Mouse (Mus musculus): ENCODE results near the gene 1600014C10Rik.

1600014C10Rik gene

GRCm38 (mm10) chr7:38217417-38218171 lies 34.6 kb downstream of the 1600014C10Rik start:
- DNase-seq: peak; percentile 12

- no peak for DNase-seq
Measured at GRCm38 (mm10) chr7:38218631-38219367, 35.8 kb downstream of the 1600014C10Rik start.

DNA sequence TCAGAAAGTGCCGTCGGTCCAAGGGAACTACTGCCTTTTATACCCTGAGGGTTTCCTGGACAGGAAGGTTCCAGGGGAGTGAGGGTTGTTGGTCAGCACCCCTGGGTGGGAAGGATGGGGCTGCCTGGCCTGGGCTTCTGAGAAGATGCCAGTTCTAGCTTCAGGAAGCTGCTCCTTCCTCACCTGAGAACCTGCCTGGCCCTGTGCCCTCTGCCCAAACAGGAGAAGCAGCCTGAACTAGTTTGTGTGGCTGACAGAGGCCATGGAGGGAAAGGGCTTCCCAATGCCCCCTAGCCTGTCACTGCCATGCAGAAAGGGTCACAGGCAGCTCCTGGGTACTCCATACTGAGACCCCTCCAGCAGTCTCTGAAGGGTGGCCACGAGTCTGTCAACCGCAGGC lies 36.5 kb downstream of the 1600014C10Rik start:
- no peak for DNase-seq

DNA sequence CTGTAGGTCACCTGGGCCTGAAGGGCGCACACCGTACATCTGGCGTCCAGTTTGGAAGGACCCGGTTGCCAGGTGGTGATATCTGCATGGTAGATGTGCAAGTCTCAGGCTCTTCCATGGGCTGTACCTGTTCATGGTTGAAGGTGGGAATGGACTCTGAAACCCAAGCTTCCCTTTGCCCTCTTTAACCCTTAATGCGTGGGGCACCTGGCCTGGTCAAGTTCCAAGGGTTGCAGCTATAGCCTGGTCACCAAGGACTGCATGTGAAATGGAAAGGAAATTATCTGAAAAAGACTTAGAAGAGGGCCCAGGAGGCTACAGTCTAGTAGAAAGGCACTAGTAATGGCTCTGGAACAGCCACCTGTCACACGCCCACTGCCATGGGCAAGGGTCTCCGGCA lies 37.8 kb downstream of the 1600014C10Rik start:
- no peak for DNase-seq

- no peak for DNase-seq
Measured at GRCm38 (mm10) chr7:38224577-38225369, 41.8 kb downstream of the 1600014C10Rik start.

GRCm38 (mm10) chr7:38226226-38226625 lies 43.2 kb downstream of the 1600014C10Rik start:
- no peak for DNase-seq

GRCm38 (mm10) chr7:38227181-38227899 lies 44.3 kb downstream of the 1600014C10Rik start:
- DNase-seq: peak; percentile 31

- peak; percentile 73 for DNase-seq
Measured at GRCm38 (mm10) chr7:38227900-38228298, 44.9 kb downstream of the 1600014C10Rik start, which contains the start of gene Plekhf1. TSS of gene Plekhf1 (minus strand) at chr7:38228016.

DNA sequence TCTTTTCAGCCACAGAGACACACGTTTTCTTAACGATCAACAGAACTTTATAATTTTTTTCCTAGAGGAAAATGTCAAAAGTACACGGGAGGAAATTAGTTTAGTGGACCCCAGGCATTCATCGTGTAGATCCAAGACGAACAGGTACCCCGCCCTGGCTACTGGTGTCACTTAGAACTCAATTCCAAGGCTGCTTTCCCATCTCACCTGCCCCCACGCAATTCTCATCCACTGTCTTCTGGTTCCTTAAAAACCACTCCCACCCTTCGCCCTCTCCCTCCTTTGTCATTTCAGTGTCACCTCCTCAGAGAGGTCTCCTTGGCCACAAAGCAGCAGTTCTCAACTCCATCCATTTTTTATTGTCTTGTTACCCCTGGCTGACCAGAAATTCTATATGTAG lies 45.3 kb downstream of the 1600014C10Rik start:
- DNase-seq: no peak

DNA sequence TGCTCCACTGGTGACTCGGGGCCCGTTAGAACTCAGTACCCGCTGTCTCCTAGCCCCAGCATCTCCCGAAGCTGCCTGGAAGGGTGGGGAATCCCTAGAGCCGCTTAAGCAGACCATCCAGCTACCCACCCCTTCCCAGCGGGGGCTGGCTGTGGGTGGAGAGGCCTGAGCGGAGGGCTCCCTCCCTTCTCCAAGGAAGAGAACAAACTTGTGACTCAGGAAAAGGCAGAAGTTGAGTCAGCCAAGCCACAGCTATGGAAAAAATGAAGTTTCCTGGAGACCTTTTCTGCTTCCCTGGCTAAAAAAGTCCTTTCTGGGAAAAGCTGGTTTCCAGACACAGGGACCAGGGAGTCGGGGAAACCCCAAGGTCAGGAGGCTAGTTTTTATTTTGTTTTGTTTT lies 47.3 kb downstream of the 1600014C10Rik start:
- no peak for DNase-seq

- no peak for DNase-seq
Measured at GRCm38 (mm10) chr7:38236400-38237105, 53.5 kb downstream of the 1600014C10Rik start.

DNA sequence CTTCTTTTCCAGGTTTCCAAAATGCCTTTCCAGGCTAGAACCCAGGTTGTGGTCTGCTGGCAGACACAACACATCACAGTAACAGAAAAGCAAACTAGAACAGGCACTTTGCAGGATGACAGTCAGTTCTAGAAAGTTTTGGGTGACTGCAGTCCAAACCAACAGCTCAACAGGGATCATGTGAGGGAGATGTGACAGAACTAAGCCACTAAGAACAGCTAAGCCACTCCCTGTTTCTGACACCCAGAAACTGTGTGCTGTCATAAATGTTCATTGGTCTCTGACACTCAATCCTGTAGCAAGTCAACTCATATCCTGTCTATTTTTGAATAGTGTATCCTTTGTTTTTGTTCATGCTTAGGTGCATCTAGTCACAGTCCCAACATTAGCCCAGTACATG lies 54.1 kb downstream of the 1600014C10Rik start:
- no peak for DNase-seq

DNA sequence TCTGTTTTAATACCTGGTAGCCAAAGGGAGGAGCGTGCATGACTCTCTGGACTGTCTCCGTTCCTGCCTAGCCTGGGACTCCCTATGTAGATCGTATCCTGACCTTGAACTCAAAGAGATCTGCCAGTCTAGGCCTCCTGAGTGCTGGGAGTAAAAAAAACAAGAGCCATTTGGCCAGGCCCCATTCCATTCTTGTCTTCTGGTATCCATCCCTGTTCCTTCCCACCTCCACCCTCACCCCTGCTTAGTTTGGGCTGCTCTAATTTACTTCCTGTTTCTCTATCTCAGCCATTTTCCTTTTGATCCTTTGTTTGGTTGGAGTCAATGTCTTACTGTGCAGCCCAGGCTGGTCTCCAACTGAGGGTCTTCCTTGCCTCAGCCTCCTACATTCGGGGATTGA lies 59.4 kb downstream of the 1600014C10Rik start:
- no peak for DNase-seq
